Mouse (Mus musculus) gastrocnemius, adult 2 months (tissue): ENCODE results near the gene Olfr843. TPM values are rescaled to one million over a fixed set of nuclear protein-coding genes. Genes with fewer than 3 reads are reported as not detected.

ENCODE experiments used
- DNase-seq: peaks from one replicate; pipeline ENCODE4 v3.0.0; 2022
- H3K27ac ChIP-seq: fragments of 200-600 bp; 2 replicates; pipeline ENCODE4 v1.8.1; 2022; ENCODE audit warnings: mild to moderate bottlenecking
- H3K4me3 ChIP-seq: fragments of 200-600 bp; 2 replicates; pipeline ENCODE4 v1.8.1; 2022; ENCODE audit warnings: mild to moderate bottlenecking, moderate library complexity
- CTCF ChIP-seq: fragments of 200-600 bp; IDR thresholded peaks from 2 replicates; pipeline ENCODE4 v1.8.1; 2022; ENCODE audit warnings: antibody characterized with exemption, mild to moderate bottlenecking, moderate library complexity
- intact Hi-C: fragments of 180-260 bp; cut with DNase I; formaldehyde crosslinking; loops from one replicate; pipeline ENCODE4 v1.15.1; 2025
- long read RNA-seq, 2 experiments: library from polyadenylated mRNA; stranded (forward); transcript quantifications; one replicate each; pipeline ENCODE4 v2.0.0; 2021
- total RNA-seq, 2 experiments: library from RNA; stranded (reverse); gene quantifications; 2 replicates each; pipeline ENCODE4 v1.2.3; 2021

The Olfr843 gene
- not detected for total RNA-seq
- long read RNA-seq, experiment 1 = 0 reads
- long read RNA-seq, experiment 2 = 0 reads

- Histone ChIP-seq H3K27ac (no peak within 1 kb of the TSS), H3K4me3 (no peak within 1 kb of the TSS)
- no peak for TF ChIP-seq CTCF
- no peak for DNase-seq
- intact Hi-C loops = no loop called here
Observed at GRCm38 (mm10) chr9:19251887-19252286, at the start of gene Olfr843. TSS of gene Olfr843 (minus strand) at chr9:19251987.

Other genes starting within 250 kb of the Olfr843 start
- gene Olfr835, start 219.3 kb downstream of the Olfr843 start, total RNA-seq = not detected
- gene Olfr836, start 131.6 kb downstream of the Olfr843 start, total RNA-seq = not detected
- not detected for gene Olfr837, start 115.7 kb downstream of the Olfr843 start, total RNA-seq
- gene Olfr839-ps1, start 74.7 kb downstream of the Olfr843 start, total RNA-seq = not detected
- gene Olfr844, start 64.4 kb upstream of the Olfr843 start, total RNA-seq = not detected
- gene Olfr845, start 84.5 kb upstream of the Olfr843 start, total RNA-seq = not detected
- gene Olfr846, start 112.0 kb upstream of the Olfr843 start, total RNA-seq = not detected
- gene Olfr847, start 126.7 kb upstream of the Olfr843 start, total RNA-seq = not detected
- gene Olfr849, start 188.3 kb upstream of the Olfr843 start, total RNA-seq = not detected
- gene Olfr850, start 226.3 kb upstream of the Olfr843 start, total RNA-seq = not detected
- gene Olfr851, start 241.3 kb upstream of the Olfr843 start, total RNA-seq = not detected